Mouse (Mus musculus): ENCODE measurements at regions not wholly inside any gene's neighbourhood (a gene's known extent, or its start where the extent isn't known, plus 50 kb on each side); places are given as distances from the start of the nearest gene placed in this dataset.
A peak's percentile ranks its signal among the peaks of the same experiment; 100 is the strongest.
"Not testable (repeated sequence)": the region's sequence is repeated elsewhere in the genome, so short reads cannot be mapped to it uniquely, and the experiment has no call there.

DNA sequence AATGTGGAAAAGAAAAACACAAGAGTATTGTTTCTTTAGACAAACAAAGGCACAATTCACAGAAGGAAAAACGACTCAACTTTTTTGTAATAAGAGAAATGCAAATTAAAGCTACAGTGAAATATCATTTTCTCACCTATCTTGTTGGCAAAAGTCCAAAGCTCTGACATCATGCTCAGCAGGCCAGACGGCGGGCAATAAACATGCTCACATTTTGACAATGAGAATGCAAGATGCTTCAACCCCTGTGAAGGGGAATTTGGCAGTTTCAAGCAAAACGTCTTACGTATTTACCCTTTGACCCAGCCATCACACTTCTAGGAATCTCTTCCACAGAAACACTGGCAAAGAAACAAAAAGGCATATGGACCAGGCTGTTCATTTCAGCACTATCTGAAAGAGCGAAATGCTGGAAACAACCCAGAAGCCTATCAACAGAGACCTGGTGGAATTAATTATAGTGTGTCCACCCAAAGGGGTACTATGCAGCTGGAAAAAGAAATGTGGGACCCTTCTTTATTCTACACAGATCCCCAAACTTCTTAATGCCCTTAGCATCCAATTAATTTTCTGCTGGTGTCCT is 203.4 kb upstream of the 2610301B20Rik start:
- H3K4me1 ChIP-seq (ENCODE audit: control insufficient read depth, insufficient read depth, low read length) = no peaks in the 10 kb centered on the region
- H3K4me3 ChIP-seq (ENCODE audit: low read depth, low read length) = no peak overlapping the region
- no peaks in the 10 kb centered on the region for H3K27me3 ChIP-seq (ENCODE audit: control insufficient read depth, insufficient read depth, low read length)
- DNase-seq (ENCODE audit: low spot score) = no peak
- no peak overlapping the region for H3K4me2 ChIP-seq (ENCODE audit: low read depth)
- no peaks in the 10 kb centered on the region for H3K9me3 ChIP-seq (ENCODE audit: control insufficient read depth, low read length)
- H3K27ac ChIP-seq (ENCODE audit: low read depth, low read length) = no peak overlapping the region
- WGBS = 81% methylated on average over 6 of the region's 6 CpGs
- no peak overlapping the region for H3K9ac ChIP-seq (ENCODE audit: low read length)
- H3K36me3 ChIP-seq (ENCODE audit: control insufficient read depth, insufficient read depth, low read length) = no peaks in the 10 kb centered on the region
- no peak for ATAC-seq (ENCODE audit: insufficient read depth, low FRiP score, low TSS enrichment)

GRCm38 (mm10) chr4:10691086-10691485 is 183.2 kb upstream of the 2610301B20Rik start:
- DNase-seq (ENCODE audit: low spot score) = no peak
- H3K9me3 ChIP-seq (ENCODE audit: control insufficient read depth, low read length) = no peaks in the 10 kb centered on the region
- WGBS = 74% methylated on average over 9 of the region's 9 CpGs

GRCm38 (mm10) chr4:10692860-10693259 is 181.4 kb upstream of the 2610301B20Rik start:
- Histone ChIP-seq H3K4me1 (ENCODE audit: control insufficient read depth, insufficient read depth, low read length) (no peaks in the 10 kb centered on the region), H3K36me3 (ENCODE audit: control insufficient read depth, insufficient read depth, low read length) (no peaks in the 10 kb centered on the region), H3K27me3 (ENCODE audit: control insufficient read depth, insufficient read depth, low read length) (no peaks in the 10 kb centered on the region), H3K27ac (ENCODE audit: low read depth, low read length) (no peak overlapping the region), H3K9me3 (ENCODE audit: control insufficient read depth, low read length) (no peaks in the 10 kb centered on the region), H3K4me2 (ENCODE audit: low read depth) (no peak overlapping the region), H3K4me3 (ENCODE audit: low read depth, low read length) (no peak overlapping the region), H3K9ac (ENCODE audit: low read length) (no peak overlapping the region)
- 85% methylated on average over 2 of the region's 2 CpGs for WGBS
- DNase-seq (ENCODE audit: low spot score) (no peak), ATAC-seq (ENCODE audit: insufficient read depth, low FRiP score, low TSS enrichment) (no peak)

More at GRCm38 (mm10) chr4:10691086-10691485, 183.2 kb upstream of the 2610301B20Rik start:
- Histone ChIP-seq H3K9ac (ENCODE audit: low read length) (no peak overlapping the region), H3K27ac (ENCODE audit: low read depth, low read length) (no peak overlapping the region), H3K4me2 (ENCODE audit: low read depth) (no peak overlapping the region), H3K36me3 (ENCODE audit: control insufficient read depth, insufficient read depth, low read length) (no peaks in the 10 kb centered on the region), H3K4me3 (ENCODE audit: low read depth, low read length) (no peak overlapping the region), H3K27me3 (ENCODE audit: control insufficient read depth, insufficient read depth, low read length) (no peaks in the 10 kb centered on the region), H3K4me1 (ENCODE audit: control insufficient read depth, insufficient read depth, low read length) (no peaks in the 10 kb centered on the region)
- ATAC-seq (ENCODE audit: insufficient read depth, low FRiP score, low TSS enrichment) = no peak

GRCm38 (mm10) chr4:10693446-10694105 is 180.7 kb upstream of the 2610301B20Rik start:
- 43% methylated on average over 5 of the region's 15 CpGs for WGBS
- DNase-seq (ENCODE audit: low spot score) (no peak), ATAC-seq (ENCODE audit: insufficient read depth, low FRiP score, low TSS enrichment) (peak; percentile 41; the same call in 1 of the 2 replicates)
- H3K36me3 ChIP-seq (ENCODE audit: control insufficient read depth, insufficient read depth, low read length) = no peaks in the 10 kb centered on the region
- H3K4me1 ChIP-seq (ENCODE audit: control insufficient read depth, insufficient read depth, low read length) = no peaks in the 10 kb centered on the region
- no peak overlapping the region for H3K27ac ChIP-seq (ENCODE audit: low read depth, low read length)
- H3K9ac ChIP-seq (ENCODE audit: low read length) = no peak overlapping the region
- H3K4me2 ChIP-seq (ENCODE audit: low read depth) = no peak overlapping the region; the same call in 1 of the 2 replicates
- H3K4me3 ChIP-seq (ENCODE audit: low read depth, low read length) = peak overlapping the region; percentile 22
- H3K9me3 ChIP-seq (ENCODE audit: control insufficient read depth, low read length) = no peaks in the 10 kb centered on the region
- no peaks in the 10 kb centered on the region for H3K27me3 ChIP-seq (ENCODE audit: control insufficient read depth, insufficient read depth, low read length)

DNA sequence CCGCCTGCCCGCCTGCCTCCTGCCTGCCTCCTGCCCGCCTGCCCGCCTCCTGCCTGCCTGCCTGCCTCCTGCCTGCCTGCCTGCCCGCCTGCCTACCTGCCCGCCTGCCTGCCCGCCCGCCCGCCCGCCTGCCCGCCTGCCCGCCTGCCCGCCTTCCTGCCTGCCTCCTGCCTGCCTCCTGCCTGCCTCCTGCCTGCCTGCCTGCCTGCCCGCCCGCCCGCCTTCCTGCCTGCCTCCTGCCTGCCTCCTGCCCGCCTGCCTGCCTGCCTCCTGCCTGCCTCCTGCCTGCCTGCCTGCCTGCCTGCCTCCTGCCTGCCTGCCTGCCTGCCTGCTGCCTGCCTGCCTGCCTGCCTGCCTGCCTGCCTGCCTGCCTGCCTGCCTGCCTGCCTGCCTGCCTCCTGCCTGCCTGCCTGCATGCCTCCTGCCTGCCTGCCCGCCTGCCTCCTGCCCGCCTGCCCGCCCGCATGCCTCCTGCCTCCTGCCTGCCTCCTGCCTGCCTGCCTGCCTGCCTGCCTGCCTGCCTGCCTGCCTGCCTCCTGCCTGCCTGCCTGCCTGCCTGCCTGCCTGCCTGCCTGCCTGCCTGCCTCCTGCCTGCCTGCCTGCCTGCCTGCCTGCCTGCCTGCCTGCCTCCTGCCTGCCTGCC is 180.1 kb upstream of the 2610301B20Rik start:
- not testable (repeated sequence) for H3K9ac ChIP-seq (ENCODE audit: low read length); H3K9me3 ChIP-seq (ENCODE audit: control insufficient read depth, low read length); H3K4me1 ChIP-seq (ENCODE audit: control insufficient read depth, insufficient read depth, low read length); H3K27me3 ChIP-seq (ENCODE audit: control insufficient read depth, insufficient read depth, low read length); ATAC-seq (ENCODE audit: insufficient read depth, low FRiP score, low TSS enrichment); H3K36me3 ChIP-seq (ENCODE audit: control insufficient read depth, insufficient read depth, low read length); H3K4me2 ChIP-seq (ENCODE audit: low read depth); DNase-seq (ENCODE audit: low spot score); H3K27ac ChIP-seq (ENCODE audit: low read depth, low read length)
- WGBS = 53% methylated on average over 8 of the region's 21 CpGs
- H3K4me3 ChIP-seq (ENCODE audit: low read depth, low read length) = peak overlapping the region; percentile 22

- no peaks in the 10 kb centered on the region for H3K9me3 ChIP-seq (ENCODE audit: control insufficient read depth, low read length)
- no peak overlapping the region for H3K27ac ChIP-seq (ENCODE audit: low read depth, low read length)
- no peak for DNase-seq (ENCODE audit: low spot score)
- no peak for ATAC-seq (ENCODE audit: insufficient read depth, low FRiP score, low TSS enrichment)
- H3K4me3 ChIP-seq (ENCODE audit: low read depth, low read length) = no peak overlapping the region
- no peak overlapping the region for H3K9ac ChIP-seq (ENCODE audit: low read length)
- WGBS = 88% methylated on average over 1 of the region's 1 CpGs
- H3K36me3 ChIP-seq (ENCODE audit: control insufficient read depth, insufficient read depth, low read length) = no peaks in the 10 kb centered on the region
- no peak overlapping the region for H3K4me2 ChIP-seq (ENCODE audit: low read depth)
- H3K27me3 ChIP-seq (ENCODE audit: control insufficient read depth, insufficient read depth, low read length) = no peaks in the 10 kb centered on the region
- no peaks in the 10 kb centered on the region for H3K4me1 ChIP-seq (ENCODE audit: control insufficient read depth, insufficient read depth, low read length)
Measured at GRCm38 (mm10) chr4:10697225-10697836, 177.0 kb upstream of the 2610301B20Rik start.

DNA sequence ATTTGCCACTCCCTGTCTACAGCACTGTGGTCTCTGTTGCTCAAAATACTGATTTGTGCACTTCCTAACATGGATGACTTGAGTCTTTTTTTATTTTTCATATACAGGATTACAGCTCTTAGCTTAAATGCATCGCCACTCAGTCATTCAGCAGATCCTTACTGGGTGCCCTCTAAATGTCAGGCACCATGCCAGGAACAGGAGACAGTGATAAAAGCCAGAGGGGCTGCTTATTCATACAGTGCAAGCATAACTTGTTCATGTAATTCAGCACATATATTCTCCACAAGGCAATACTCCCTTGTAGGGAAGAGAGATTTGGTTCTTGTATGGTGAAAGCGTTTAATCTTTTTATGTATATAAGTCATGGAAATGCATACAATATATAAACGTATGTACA is 175.7 kb upstream of the 2610301B20Rik start:
- no peak overlapping the region for H3K4me3 ChIP-seq (ENCODE audit: low read depth, low read length)
- no peaks in the 10 kb centered on the region for H3K4me1 ChIP-seq (ENCODE audit: control insufficient read depth, insufficient read depth, low read length)
- H3K27me3 ChIP-seq (ENCODE audit: control insufficient read depth, insufficient read depth, low read length) = no peaks in the 10 kb centered on the region
- 92% methylated on average over 3 of the region's 3 CpGs for WGBS
- ATAC-seq (ENCODE audit: insufficient read depth, low FRiP score, low TSS enrichment) (no peak), DNase-seq (ENCODE audit: low spot score) (no peak)
- H3K9ac ChIP-seq (ENCODE audit: low read length) = no peak overlapping the region
- H3K36me3 ChIP-seq (ENCODE audit: control insufficient read depth, insufficient read depth, low read length) = no peaks in the 10 kb centered on the region
- H3K9me3 ChIP-seq (ENCODE audit: control insufficient read depth, low read length) = no peaks in the 10 kb centered on the region
- H3K4me2 ChIP-seq (ENCODE audit: low read depth) = no peak overlapping the region
- H3K27ac ChIP-seq (ENCODE audit: low read depth, low read length) = no peak overlapping the region

DNA sequence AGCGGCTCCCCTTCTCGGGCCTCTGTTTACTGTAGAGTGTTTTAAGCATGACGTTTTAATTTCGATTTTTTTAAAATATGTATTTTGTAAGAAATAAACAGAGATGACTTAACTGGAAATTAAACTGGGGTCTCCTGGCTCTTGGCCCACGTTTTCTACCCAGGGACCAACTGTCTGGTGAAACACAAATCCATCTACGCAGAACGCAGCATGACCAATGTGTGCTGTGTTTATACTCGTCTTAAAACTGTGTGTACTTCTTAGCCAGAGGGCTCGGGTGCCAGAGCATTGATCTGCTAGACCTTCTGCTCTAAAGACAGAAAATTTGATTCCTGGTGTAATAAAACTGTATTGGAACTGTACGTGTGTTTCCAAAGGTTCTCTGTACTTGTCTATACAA is 172.8 kb upstream of the 2610301B20Rik start:
- Histone ChIP-seq H3K4me2 (ENCODE audit: low read depth) (no peak overlapping the region), H3K27me3 (ENCODE audit: control insufficient read depth, insufficient read depth, low read length) (no peaks in the 10 kb centered on the region), H3K9ac (ENCODE audit: low read length) (no peak overlapping the region), H3K4me3 (ENCODE audit: low read depth, low read length) (no peak overlapping the region), H3K9me3 (ENCODE audit: control insufficient read depth, low read length) (no peaks in the 10 kb centered on the region), H3K27ac (ENCODE audit: low read depth, low read length) (no peak overlapping the region), H3K4me1 (ENCODE audit: control insufficient read depth, insufficient read depth, low read length) (no peaks in the 10 kb centered on the region), H3K36me3 (ENCODE audit: control insufficient read depth, insufficient read depth, low read length) (no peaks in the 10 kb centered on the region)
- 85% methylated on average over 10 of the region's 10 CpGs for WGBS
- no peak for ATAC-seq (ENCODE audit: insufficient read depth, low FRiP score, low TSS enrichment)
- no peak for DNase-seq (ENCODE audit: low spot score)

All from neural tube, embryonic 11.5 days (tissue).